Mouse (Mus musculus) embryonic facial prominence, embryonic 11.5 days (tissue): Measurements from ENCODE around the gene Tuba1c. TPM values are rescaled to one million over a fixed set of nuclear protein-coding genes. Genes with fewer than 3 reads are reported as not detected.

Experiments used
- ATAC-seq: fragments of 200-750 bp; cut with Nextera tagmentation; replicated peaks from 2 replicates; pipeline ENCODE4 v1.8.0; 2017; ENCODE audit warnings: low read depth; ENCODE audit not compliant: insufficient number of reproducible peaks, low FRiP score, low TSS enrichment
- DNase-seq: peaks from one replicate; pipeline ENCODE4 v3.0.0-alpha.2; 2015; ENCODE audit warnings: low spot score
- H3K27ac ChIP-seq: fragments of 300-500 bp; sonication (generic); replicated peaks from 2 replicates; pipeline ENCODE4 v1.5.1; 2014; ENCODE audit warnings: mild to moderate bottlenecking, low read depth, low read length, control low read depth
- H3K27me3 ChIP-seq: fragments of 300-500 bp; sonication (generic); 2 replicates; pipeline ENCODE4 v1.6.1; 2014; ENCODE audit warnings: mild to moderate bottlenecking, low read length, moderate library complexity, mixed read lengths; ENCODE audit not compliant: control insufficient read depth, insufficient read depth
- H3K36me3 ChIP-seq: fragments of 300-500 bp; sonication (generic); replicated peaks from 2 replicates; pipeline ENCODE4 v1.6.1; 2014; ENCODE audit warnings: low read depth, mild to moderate bottlenecking, low read length, moderate library complexity, mixed read lengths; ENCODE audit not compliant: control insufficient read depth, insufficient read depth
- H3K4me1 ChIP-seq: fragments of 300-500 bp; sonication (generic); 2 replicates; pipeline ENCODE4 v1.6.1; 2014; ENCODE audit warnings: low read length, mixed read lengths; ENCODE audit not compliant: control insufficient read depth, insufficient read depth
- H3K4me2 ChIP-seq: fragments of 300-500 bp; sonication (generic); 2 replicates; pipeline ENCODE4 v1.6.1; 2014; ENCODE audit warnings: low read depth, mild to moderate bottlenecking, control low read depth, low read length, moderate library complexity
- H3K4me3 ChIP-seq: fragments of 300-500 bp; sonication (generic); 2 replicates; pipeline ENCODE4 v1.5.1; 2014; ENCODE audit warnings: low read depth, low read length, control low read depth
- H3K9ac ChIP-seq: fragments of 300-500 bp; sonication (generic); replicated peaks from 2 replicates; pipeline ENCODE4 v1.6.1; 2014; ENCODE audit warnings: mild to moderate bottlenecking, control low read depth, low read length
- H3K9me3 ChIP-seq: fragments of 300-500 bp; sonication (generic); replicated peaks from 2 replicates; pipeline ENCODE4 v1.6.1; 2016; ENCODE audit warnings: mild to moderate bottlenecking, low read length, inconsistent platforms, mixed read lengths; ENCODE audit not compliant: control insufficient read depth
- WGBS: fragments of 180-500 bp; shearing (Covaris S2); extraction: QIAGEN DNeasy Blood & Tissue Kit; methylation state at CpG from one replicate; pipeline ENCODE4 v1.1.7; 2014; 5-methylcytosine and 5-hydroxymethylcytosine counted together
- polyA plus RNA-seq: library from polyadenylated mRNA; unstranded; fragments of >200 nt; fragmentation: Nextera tagmentation; extraction: Ambion mirVana; gene quantifications from 2 replicates; pipeline ENCODE4 v1.2.1, GENCODE M21; 2014

The Tuba1c gene
- polyA plus RNA-seq, 1 experiment from 2014 or later = 132 TPM

- WGBS = 88% methylated on average over 16 of the region's 16 CpGs
- Histone ChIP-seq H3K9me3 (no peaks in the 10 kb centered on the region), H3K9ac (no peak overlapping the region), H3K36me3 (peaks cover 12% of the 10 kb centered on the region), H3K4me3 (no peak overlapping the region), H3K4me1 (no peaks in the 10 kb centered on the region), H3K27ac (no peak overlapping the region), H3K27me3 (peaks cover 27% of the 10 kb centered on the region), H3K4me2 (no peak overlapping the region)
- DNase-seq = no peak
- no peak for ATAC-seq
Observed at GRCm38 (mm10) chr15:99082840-99083239, 53.1 kb downstream of the Tuba1c start.

- Histone ChIP-seq H3K27ac (no peak overlapping the region), H3K9ac (no peak overlapping the region), H3K36me3 (peaks cover 10% of the 10 kb centered on the region), H3K27me3 (peaks cover 31% of the 10 kb centered on the region), H3K4me1 (no peaks in the 10 kb centered on the region), H3K4me3 (no peak overlapping the region), H3K9me3 (no peaks in the 10 kb centered on the region), H3K4me2 (no peak overlapping the region)
- ATAC-seq (no peak), DNase-seq (peak; percentile 65)
- 74% methylated on average over 9 of the region's 9 CpGs for WGBS
Observed at GRCm38 (mm10) chr15:99083258-99083657, 53.6 kb downstream of the Tuba1c start.

GRCm38 (mm10) chr15:99083867-99084557 lies 54.3 kb downstream of the Tuba1c start:
- Histone ChIP-seq H3K27ac (no peak overlapping the region), H3K4me1 (no peaks in the 10 kb centered on the region), H3K36me3 (peaks cover 7% of the 10 kb centered on the region; the same call in 1 of the 2 replicates), H3K4me2 (no peak overlapping the region), H3K9me3 (no peaks in the 10 kb centered on the region), H3K9ac (no peak overlapping the region), H3K4me3 (no peak overlapping the region), H3K27me3 (peaks cover 36% of the 10 kb centered on the region)
- ATAC-seq (no peak), DNase-seq (peak; percentile 45)
- WGBS = 6% methylated on average over 11 of the region's 11 CpGs

- Histone ChIP-seq H3K9ac (no peak overlapping the region), H3K4me3 (no peak overlapping the region), H3K27ac (no peak overlapping the region), H3K9me3 (no peaks in the 10 kb centered on the region), H3K36me3 (peaks cover 7% of the 10 kb centered on the region; the same call in 1 of the 2 replicates), H3K4me2 (no peak overlapping the region), H3K27me3 (peaks cover 42% of the 10 kb centered on the region), H3K4me1 (no peaks in the 10 kb centered on the region)
- WGBS = 8% methylated on average over 19 of the region's 19 CpGs
- no peak for ATAC-seq
- no peak for DNase-seq
Observed at GRCm38 (mm10) chr15:99084618-99085017, 54.9 kb downstream of the Tuba1c start.

- Histone ChIP-seq H3K4me3 (no peak overlapping the region), H3K4me2 (no peak overlapping the region), H3K27ac (no peak overlapping the region), H3K27me3 (peaks cover 48% of the 10 kb centered on the region), H3K36me3 (0 out of 2 replicates have a peak, but pooled peaks cover 5% of the 10 kb centered on the region), H3K9me3 (no peaks in the 10 kb centered on the region), H3K9ac (no peak overlapping the region), H3K4me1 (no peaks in the 10 kb centered on the region)
- ATAC-seq (no peak), DNase-seq (no peak)
- WGBS = 77% methylated on average over 4 of the region's 4 CpGs
Observed at GRCm38 (mm10) chr15:99085997-99086396, 56.3 kb downstream of the Tuba1c start.

GRCm38 (mm10) chr15:99087253-99088075 lies 57.8 kb downstream of the Tuba1c start, which contains the start of gene C1ql4:
Gene C1ql4 (minus strand): TSS chr15:99087817.
- H3K36me3 ChIP-seq = 0 out of 2 replicates have a peak, but pooled peaks cover 2% of the 10 kb centered on the region
- peak within 1 kb of the TSS; percentile 28 for H3K4me2 ChIP-seq
- peaks cover 57% of the 10 kb centered on the region for H3K27me3 ChIP-seq
- no peak within 1 kb of the TSS for H3K27ac ChIP-seq
- no peak within 1 kb of the TSS for H3K9ac ChIP-seq
- no peaks in the 10 kb centered on the region for H3K4me1 ChIP-seq
- WGBS = 8% methylated on average over 60 of the region's 60 CpGs
- peak within 1 kb of the TSS; percentile 23; the same call in 1 of the 2 replicates for H3K4me3 ChIP-seq
- no peak for ATAC-seq
- peak; percentile 48 for DNase-seq
- H3K9me3 ChIP-seq = no peaks in the 10 kb centered on the region
